ENCODE assay signal across 19 mouse cellular contexts in the genomic region with DNA sequence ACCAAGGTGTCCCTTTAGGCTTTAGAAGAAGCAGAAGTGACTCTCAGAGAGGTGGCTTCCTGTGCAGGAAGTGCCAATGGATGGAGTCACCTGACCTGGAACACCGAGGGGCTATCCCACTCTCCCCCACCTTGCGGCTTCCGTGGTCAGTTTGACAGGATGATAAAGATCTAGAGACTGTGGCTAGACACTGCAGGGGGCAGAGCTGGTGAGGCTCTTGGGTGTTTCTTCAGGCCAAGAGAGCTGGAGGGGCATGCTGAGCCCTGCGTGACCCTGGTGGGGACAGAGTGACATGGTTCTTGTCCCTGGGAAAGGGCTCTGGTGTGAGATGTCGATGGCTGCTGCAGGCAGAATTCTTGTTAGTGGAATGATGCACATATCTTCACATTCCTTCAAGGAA.
"Had no signal": no experiment of that assay in that cellular context is flagged by ENCODE, and none has a peak within 500 bp of the region (broad histone marks: within the 10 kb centered on the region; RNA-seq: fewer than 3 reads in every experiment).

No protein-coding gene starts in this region.

- ATAC-seq: midbrain, embryonic 16.5 days had no signal

- H3K9me3 ChIP-seq: midbrain, embryonic 10.5 days; midbrain, embryonic 12.5 days; neural tube, embryonic 13.5 days; neural tube, embryonic 15.5 days; stomach, embryonic 15.5 days had no signal

- H3K27me3 ChIP-seq: midbrain, embryonic 12.5 days; neural tube, embryonic 13.5 days; neural tube, embryonic 15.5 days; stomach, embryonic 15.5 days had no signal

- H3K4me2 ChIP-seq: lung, embryonic 14.5 days; midbrain, embryonic 12.5 days; neural tube, embryonic 13.5 days; neural tube, embryonic 15.5 days; stomach, embryonic 15.5 days had no signal

- H3K27ac ChIP-seq: midbrain, embryonic 10.5 days; midbrain, embryonic 12.5 days; neural tube, embryonic 13.5 days; neural tube, embryonic 15.5 days; stomach, embryonic 15.5 days; stomach, postnatal 0 days had no signal

- H3K9ac ChIP-seq: lung, embryonic 14.5 days; midbrain, embryonic 12.5 days; neural tube, embryonic 13.5 days; neural tube, embryonic 15.5 days; stomach, embryonic 15.5 days had no signal

- H3K36me3 ChIP-seq: midbrain, embryonic 10.5 days; midbrain, embryonic 12.5 days; neural tube, embryonic 13.5 days; neural tube, embryonic 15.5 days; stomach, embryonic 15.5 days had no signal

- H3K4me3 ChIP-seq: midbrain, embryonic 10.5 days; midbrain, embryonic 12.5 days; myocyte; neural tube, embryonic 13.5 days; neural tube, embryonic 15.5 days; stomach, embryonic 15.5 days had no signal

- H3K4me1 ChIP-seq: midbrain, embryonic 12.5 days; stomach, embryonic 15.5 days had no signal

- DNase-seq: lung, adult 18-20 months; lung, embryonic 14.5 days; lung, postnatal 10 days; lung, postnatal 4 days; midbrain, embryonic 14.5 days; retina, postnatal 1 day; right cerebral cortex, adult 18-20 months; right cerebral cortex, postnatal 25 days; thymus, adult 2 months; thymus, postnatal 25 days; thymus, postnatal 4 days had no signal
